Mouse (Mus musculus): ENCODE results near the gene Fbxw15.
"Not testable (repeated sequence)": the region's sequence is repeated elsewhere in the genome, so short reads cannot be mapped to it uniquely, and the experiment has no call there.

The Fbxw15 gene

GRCm38 (mm10) chr9:109568162-109568561, at the start of gene Fbxw15:
Gene Fbxw15, minus strand, starts transcription at chr9:109568262.
- not testable (repeated sequence) for DNase-seq (ENCODE audit: low spot score)

GRCm38 (mm10) chr9:109606837-109607236, 38.8 kb upstream of the Fbxw15 start:
- DNase-seq (ENCODE audit: low spot score), result not testable (repeated sequence)

- DNase-seq (ENCODE audit: low spot score), result not testable (repeated sequence)
These were observed 34.1 kb upstream of the Fbxw15 start for GRCm38 (mm10) chr9:109602128-109602527.

DNA sequence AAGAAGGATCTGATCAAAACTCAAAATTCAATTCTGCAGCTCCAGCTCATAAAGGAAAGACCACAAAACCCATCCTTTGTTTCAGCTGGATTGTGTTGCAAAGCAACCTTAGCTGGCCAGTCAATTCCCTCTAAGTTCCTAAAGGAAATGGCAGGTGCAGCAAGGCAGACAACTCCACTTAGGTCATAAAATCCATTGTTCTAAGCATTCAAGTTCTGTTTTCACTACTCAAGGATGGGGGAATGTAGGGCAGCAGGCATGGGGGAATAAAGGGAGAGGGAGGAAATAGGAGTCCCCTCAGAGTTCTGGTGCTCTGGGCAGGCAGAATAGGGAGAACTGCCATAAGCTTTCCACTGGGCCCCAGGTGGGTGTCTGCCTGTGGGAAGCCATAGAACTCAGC, 29.2 kb upstream of the Fbxw15 start:
- no peak for DNase-seq (ENCODE audit: low spot score)

DNA sequence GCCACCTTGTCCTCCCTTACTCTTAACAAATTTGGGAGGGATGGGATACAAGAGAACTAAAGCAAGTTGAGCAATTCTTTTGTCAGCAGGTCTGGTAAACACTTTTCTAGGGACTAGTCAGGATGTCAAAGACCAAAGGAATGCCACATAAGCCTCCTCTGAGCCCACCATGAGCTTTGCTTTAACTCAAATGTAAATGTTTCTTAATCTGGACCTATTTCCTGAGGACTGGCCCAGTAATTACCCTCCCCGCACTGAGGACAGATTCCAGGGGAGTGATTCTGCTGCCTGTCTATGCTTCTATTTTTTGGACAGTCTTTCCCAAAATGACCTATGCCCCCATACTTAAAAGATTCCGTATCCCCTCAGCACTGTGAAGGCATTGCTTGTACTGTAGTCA, 26.8 kb upstream of the Fbxw15 start:
- DNase-seq (ENCODE audit: low spot score), result no peak

- no peak for DNase-seq (ENCODE audit: low spot score)
These were observed 2.5 kb downstream of the Fbxw15 start for GRCm38 (mm10) chr9:109565546-109565945.

DNA sequence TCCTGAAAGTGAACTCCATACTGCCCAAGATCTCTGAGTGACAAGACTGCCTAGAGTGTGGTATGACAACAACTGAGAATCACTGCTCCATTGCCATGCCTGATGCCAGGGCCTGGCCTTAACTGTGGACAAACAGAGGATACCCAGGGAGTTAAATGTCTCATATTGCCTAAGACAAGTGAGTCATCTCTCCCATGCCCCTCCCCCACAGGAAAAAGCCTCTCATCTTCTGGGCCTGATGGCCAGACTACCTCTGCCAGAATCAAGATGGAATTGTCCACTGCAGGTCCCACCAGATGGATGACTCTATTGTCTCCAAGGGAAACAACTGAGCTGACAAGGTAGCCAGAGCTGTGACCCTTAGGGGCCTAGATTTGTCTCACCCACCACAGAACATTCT, 6.0 kb downstream of the Fbxw15 start:
- DNase-seq (ENCODE audit: low spot score), result not testable (repeated sequence)

- no peak for DNase-seq (ENCODE audit: low spot score)
These were observed 15.6 kb downstream of the Fbxw15 start for GRCm38 (mm10) chr9:109552483-109552882.

DNA sequence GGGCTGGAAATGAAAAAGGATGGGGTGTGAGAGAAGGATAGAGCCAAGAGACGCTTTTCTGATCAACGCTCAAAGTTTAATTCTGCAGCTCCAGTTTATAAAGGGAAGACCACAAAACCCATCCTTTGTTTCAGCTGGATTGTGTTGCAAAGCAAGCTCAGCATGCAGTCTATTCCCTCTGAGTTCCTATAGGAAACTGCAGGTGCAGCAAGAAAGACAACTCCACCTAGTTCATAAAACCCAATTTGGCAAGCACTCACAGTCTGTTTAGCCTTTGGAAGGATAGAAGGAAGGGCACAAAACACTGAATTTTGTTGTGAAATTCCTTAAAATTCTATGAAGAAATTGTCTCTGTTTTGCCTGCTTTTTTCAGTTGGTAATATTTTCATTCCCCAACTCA, 18.4 kb downstream of the Fbxw15 start:
- not testable (repeated sequence) for DNase-seq (ENCODE audit: low spot score)

- DNase-seq (ENCODE audit: low spot score), result no peak
These were observed 44.5 kb downstream of the Fbxw15 start for GRCm38 (mm10) chr9:109523385-109524064.
